Mouse (Mus musculus) CD4-positive, CD25-positive, alpha-beta regulatory T cell, adult 2 months (primary cell): ENCODE measurements around the gene Adk.
A peak's percentile ranks its signal among the peaks of the same experiment; 100 is the strongest.

Experiments used
- DNase-seq: peaks from one replicate; pipeline ENCODE4 v3.0.0-alpha.2; 2012; ENCODE audit warnings: low read depth, low spot score

The Adk gene

GRCm38 (mm10) chr14:21152055-21152454 lies 99.7 kb downstream of the Adk start:
- no peak for DNase-seq

GRCm38 (mm10) chr14:21165706-21166105 lies 113.3 kb downstream of the Adk start:
- DNase-seq, result no peak

- no peak for DNase-seq
These were observed 113.7 kb downstream of the Adk start for GRCm38 (mm10) chr14:21166114-21166513.

GRCm38 (mm10) chr14:21173973-21174745 lies 121.8 kb downstream of the Adk start:
- DNase-seq, result peak; percentile 24

GRCm38 (mm10) chr14:21174804-21175203 lies 122.4 kb downstream of the Adk start:
- DNase-seq, result no peak

- no peak for DNase-seq
These were observed 125.4 kb downstream of the Adk start for GRCm38 (mm10) chr14:21177781-21178180.

- DNase-seq, result no peak
These were observed 126.0 kb downstream of the Adk start for GRCm38 (mm10) chr14:21178356-21178755.

- no peak for DNase-seq
These were observed 128.7 kb downstream of the Adk start for GRCm38 (mm10) chr14:21181053-21181452.

GRCm38 (mm10) chr14:21191966-21192365 lies 139.6 kb downstream of the Adk start:
- no peak for DNase-seq

- no peak for DNase-seq
These were observed 140.4 kb downstream of the Adk start for GRCm38 (mm10) chr14:21192749-21193148.

GRCm38 (mm10) chr14:21194336-21194735 lies 142.0 kb downstream of the Adk start:
- no peak for DNase-seq

GRCm38 (mm10) chr14:21200850-21201249 lies 148.5 kb downstream of the Adk start:
- DNase-seq, result no peak

- DNase-seq, result no peak
These were observed 154.1 kb downstream of the Adk start for GRCm38 (mm10) chr14:21206472-21206871.

GRCm38 (mm10) chr14:21221574-21222138 lies 169.3 kb downstream of the Adk start:
- no peak for DNase-seq

GRCm38 (mm10) chr14:21222206-21222605 lies 169.8 kb downstream of the Adk start:
- no peak for DNase-seq

- DNase-seq, result no peak
These were observed 171.1 kb downstream of the Adk start for GRCm38 (mm10) chr14:21223456-21223855.

GRCm38 (mm10) chr14:21223971-21224635 lies 171.7 kb downstream of the Adk start:
- no peak for DNase-seq

- DNase-seq, result no peak
These were observed 184.7 kb downstream of the Adk start for GRCm38 (mm10) chr14:21237051-21237450.

- DNase-seq, result no peak
These were observed 188.7 kb downstream of the Adk start for GRCm38 (mm10) chr14:21241105-21241504.

GRCm38 (mm10) chr14:21251386-21251785 lies 199.0 kb downstream of the Adk start:
- no peak for DNase-seq

- no peak for DNase-seq
These were observed 200.0 kb downstream of the Adk start for GRCm38 (mm10) chr14:21252326-21252886.

GRCm38 (mm10) chr14:21253321-21253992 lies 201.1 kb downstream of the Adk start:
- no peak for DNase-seq
